Mouse (Mus musculus) left cerebral cortex, postnatal 14 days (tissue): Measurements from ENCODE around the gene Dad1. TPM values are rescaled to one million over a fixed set of nuclear protein-coding genes. Genes with fewer than 3 reads are reported as not detected.

ENCODE experiments used
- DNase-seq, 2 experiments: peaks; one replicate each; pipeline ENCODE4 v3.0.0; 2021 to 2022; ENCODE audit warnings: low spot score in 2 of 2, mixed read lengths in 1 of 2
- intact Hi-C: fragments of 180-260 bp; cut with DNase I; formaldehyde crosslinking; loops from one replicate; pipeline ENCODE4 v1.15.1; 2025
- total RNA-seq, 2 experiments: library from RNA; stranded (reverse); gene quantifications; 2 replicates each; pipeline ENCODE4 v1.2.3; 2021

Gene Dad1
- total RNA-seq, 2 experiments from 2014 or later: 118 to 127 TPM

- intact Hi-C loops: no loop called here
- no peak for DNase-seq
These were observed 40.2 kb downstream of the Dad1 start for GRCm38 (mm10) chr14:54213734-54214133.

DNA sequence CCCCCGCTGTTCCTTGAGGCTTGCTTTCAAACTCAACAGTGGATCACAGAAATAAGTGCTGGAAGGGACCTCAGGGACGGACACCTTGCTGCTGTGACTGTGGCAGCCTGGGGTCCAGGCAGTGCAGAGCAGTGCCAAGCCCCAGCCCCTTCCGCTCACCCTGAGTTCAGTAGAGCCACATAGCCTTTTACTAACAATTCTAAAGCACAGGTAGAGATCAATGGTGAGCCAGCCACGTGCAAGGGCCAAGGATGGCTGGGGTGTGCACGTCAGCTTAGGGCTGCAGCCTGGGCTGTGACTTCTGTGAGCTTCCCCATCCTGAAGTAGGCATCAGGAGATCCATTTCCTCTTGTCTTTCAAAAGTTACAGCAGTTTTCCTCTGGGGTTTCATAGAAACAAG, 42.1 kb downstream of the Dad1 start:
- DNase-seq: no peak
- intact Hi-C loops: no loop called here

- intact Hi-C loops: no loop called here
- no peak for DNase-seq
These were observed 42.7 kb downstream of the Dad1 start for GRCm38 (mm10) chr14:54211199-54211598.

DNA sequence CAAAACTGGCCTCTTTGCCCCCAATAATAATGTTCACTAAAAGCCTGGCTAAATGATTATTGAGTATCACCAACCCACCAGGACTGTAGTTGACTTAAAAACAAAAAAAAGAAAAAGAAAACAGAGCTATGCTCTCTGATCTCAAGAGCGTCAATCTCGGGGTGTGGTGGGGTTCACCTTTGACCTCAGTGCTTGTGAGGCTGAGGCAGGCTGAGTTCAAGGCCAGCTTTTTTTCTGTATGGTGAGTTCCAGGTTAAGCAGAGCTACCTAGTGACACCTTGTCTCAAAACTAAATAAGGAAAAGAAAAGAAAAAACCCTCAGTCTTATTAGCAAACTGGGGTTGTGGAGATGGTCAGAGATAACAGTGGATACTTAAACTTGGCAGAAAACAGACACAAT, 43.5 kb downstream of the Dad1 start:
- intact Hi-C loops: no loop called here
- no peak for DNase-seq

- DNase-seq: no peak
- intact Hi-C loops: no loop called here
These were observed 44.0 kb downstream of the Dad1 start for GRCm38 (mm10) chr14:54209932-54210331.

GRCm38 (mm10) chr14:54208741-54209140, 45.2 kb downstream of the Dad1 start:
- intact Hi-C loops: no loop called here
- no peak for DNase-seq

- intact Hi-C loops: no loop called here
- no peak for DNase-seq
These were observed 46.0 kb downstream of the Dad1 start for GRCm38 (mm10) chr14:54207924-54208323.

GRCm38 (mm10) chr14:54206750-54207550, 47.0 kb downstream of the Dad1 start:
- DNase-seq: no peak
- intact Hi-C loops: no loop called here

GRCm38 (mm10) chr14:54206309-54206708, 47.6 kb downstream of the Dad1 start:
- intact Hi-C loops: no loop called here
- DNase-seq: no peak

DNA sequence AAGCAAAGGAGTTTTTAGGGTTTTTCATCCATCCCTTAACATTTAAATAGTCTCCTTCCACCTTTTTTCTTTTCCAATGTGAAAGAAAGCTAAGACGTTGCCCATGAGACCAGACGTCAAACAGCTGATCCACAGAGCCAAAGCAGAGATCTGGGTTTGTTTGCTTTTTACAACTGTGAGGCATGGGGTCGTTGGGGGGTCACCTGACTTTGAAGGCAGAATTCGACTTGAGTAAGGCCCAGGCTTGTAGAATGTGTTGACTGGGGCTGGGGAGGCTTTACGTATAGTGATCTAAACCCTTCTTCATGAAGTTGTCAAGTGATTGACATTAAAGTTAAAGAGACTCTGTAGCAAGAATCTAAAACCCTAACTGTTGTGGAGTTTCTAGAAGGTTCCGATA, 48.0 kb downstream of the Dad1 start:
- intact Hi-C loops: no loop called here

DNA sequence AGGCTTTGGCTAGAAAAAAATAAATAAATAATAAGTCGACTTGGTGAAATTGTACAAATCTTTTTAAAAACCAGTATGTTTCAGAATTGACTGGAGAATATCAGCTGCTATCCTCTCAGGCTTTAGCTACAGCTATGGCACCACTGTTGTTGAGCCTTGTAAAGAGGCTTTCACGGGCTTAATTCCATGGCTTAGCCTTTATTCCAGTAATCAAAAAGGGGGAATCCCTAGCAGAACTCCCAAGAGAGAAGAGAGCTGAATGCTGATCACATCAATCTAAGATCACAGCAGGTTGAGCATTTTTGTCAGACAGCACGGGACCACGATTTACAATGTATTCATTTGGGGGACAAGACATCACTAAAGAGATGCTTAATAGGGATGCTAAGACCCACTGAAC, 49.1 kb downstream of the Dad1 start:
- intact Hi-C loops: no loop called here
- no peak for DNase-seq

More for the DNA sequence above, 48.0 kb downstream of the Dad1 start:
- DNase-seq: no peak

DNA sequence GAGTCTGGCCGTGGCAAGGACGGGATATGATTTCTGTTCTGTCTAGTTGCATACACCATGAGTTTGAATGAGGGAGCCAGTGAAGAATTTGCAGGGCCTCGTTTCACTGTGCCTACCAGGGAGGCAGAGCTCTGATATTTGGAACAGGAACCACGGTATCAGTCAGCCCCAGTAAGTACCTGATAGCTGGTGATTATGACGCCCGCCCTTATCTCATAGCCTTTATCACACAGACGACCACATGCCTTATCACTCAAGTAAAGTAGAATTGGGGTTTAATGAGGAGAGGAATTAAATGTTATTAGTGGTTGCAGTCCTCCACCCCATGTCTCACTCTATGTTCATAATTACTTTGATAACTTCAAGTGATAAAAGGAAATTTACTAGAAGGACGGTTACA, 49.6 kb downstream of the Dad1 start:
- no peak for DNase-seq
- intact Hi-C loops: no loop called here

DNA sequence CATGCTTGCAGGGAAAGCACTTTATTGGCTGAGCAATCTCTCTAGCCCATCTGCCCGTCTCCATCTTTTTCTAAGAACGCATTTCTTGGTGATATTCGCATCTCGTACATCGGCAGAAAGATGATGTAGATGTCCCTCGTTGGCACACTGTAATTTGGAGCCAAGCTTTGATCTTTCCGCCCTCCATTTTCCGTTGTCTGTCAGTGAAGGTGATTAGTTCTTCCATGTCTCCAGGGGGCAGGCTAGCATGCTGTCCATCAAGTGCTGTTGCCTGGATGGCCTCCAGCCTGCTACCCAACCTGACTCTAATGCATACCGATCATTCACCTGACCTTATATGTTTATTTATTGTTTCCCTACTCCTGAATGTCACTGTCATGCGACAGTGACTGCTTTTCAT, 50.1 kb downstream of the Dad1 start:
- intact Hi-C loops: no loop called here
- DNase-seq: no peak

DNA sequence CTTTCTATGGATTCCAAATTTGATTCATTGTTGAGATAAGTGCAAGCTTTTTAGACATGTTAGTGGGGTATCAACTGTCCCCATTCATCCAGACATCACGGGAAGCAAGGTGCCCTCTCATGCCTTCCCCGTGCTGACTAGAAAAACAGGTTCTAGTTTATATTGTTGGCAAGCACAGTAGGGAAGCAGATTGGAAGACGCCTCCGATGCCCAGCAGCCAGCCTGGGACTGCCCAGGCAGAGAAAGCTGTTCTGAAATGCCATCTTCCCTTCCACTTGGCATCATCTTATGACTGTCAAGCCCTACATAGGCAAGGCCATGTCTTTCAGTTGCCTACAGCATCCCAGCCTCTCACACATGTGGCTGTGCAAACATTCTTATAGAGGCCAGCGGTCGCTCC, 50.7 kb downstream of the Dad1 start:
- intact Hi-C loops: no loop called here
- DNase-seq: no peak

- intact Hi-C loops: no loop called here
- no peak for DNase-seq
These were observed 53.5 kb downstream of the Dad1 start for GRCm38 (mm10) chr14:54200363-54200762.

DNA sequence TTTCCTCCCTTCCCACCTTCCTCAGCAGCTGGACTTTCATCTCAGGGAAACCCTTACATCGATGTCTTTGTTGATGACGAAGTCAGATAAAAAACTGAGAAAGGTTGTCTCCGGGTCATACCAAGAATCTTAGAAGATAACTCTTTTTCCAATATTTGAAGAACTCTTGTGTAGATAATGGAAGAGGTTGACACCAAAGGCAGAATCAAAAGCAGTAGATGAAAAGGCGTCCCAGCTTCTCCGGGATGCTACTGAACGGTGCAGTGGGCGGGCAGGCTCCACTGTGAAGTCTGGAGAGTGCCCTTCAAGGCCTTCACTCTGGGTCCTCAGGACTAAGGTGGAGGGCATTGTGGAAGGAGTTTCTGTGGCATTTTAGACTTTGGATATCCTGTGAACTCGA, 54.2 kb downstream of the Dad1 start:
- no peak for DNase-seq
- intact Hi-C loops: no loop called here

GRCm38 (mm10) chr14:54197740-54198139, 56.2 kb downstream of the Dad1 start:
- no peak for DNase-seq
- intact Hi-C loops: no loop called here

DNA sequence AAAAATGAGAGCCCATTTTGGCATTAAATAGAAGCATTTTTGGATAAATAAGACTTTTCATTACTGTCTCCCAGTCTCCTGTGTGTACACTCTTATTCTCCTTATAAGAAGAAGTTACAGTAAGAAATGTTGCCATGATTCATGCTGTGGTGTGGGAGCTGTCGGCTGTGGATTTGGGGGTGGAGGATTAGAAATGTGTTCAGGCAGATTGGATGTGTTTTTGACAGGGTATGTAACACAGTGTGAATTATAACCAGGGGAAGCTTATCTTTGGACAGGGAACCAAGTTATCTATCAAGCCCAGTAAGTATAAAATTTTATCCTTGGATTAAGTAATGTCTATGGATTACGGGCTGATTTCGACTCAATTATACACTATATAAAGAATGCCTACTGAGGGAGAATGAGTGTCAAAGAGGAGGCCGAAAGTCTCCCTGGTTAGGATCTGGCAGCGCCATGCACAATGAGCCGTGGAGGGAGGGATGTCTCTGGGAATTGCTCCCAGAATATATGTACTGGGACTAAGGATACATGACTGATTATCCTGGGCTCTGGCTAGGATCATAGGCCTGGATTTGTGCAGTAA, 58.0 kb downstream of the Dad1 start:
- intact Hi-C loops: no loop called here
- DNase-seq: peak; percentile 25 to 53

DNA sequence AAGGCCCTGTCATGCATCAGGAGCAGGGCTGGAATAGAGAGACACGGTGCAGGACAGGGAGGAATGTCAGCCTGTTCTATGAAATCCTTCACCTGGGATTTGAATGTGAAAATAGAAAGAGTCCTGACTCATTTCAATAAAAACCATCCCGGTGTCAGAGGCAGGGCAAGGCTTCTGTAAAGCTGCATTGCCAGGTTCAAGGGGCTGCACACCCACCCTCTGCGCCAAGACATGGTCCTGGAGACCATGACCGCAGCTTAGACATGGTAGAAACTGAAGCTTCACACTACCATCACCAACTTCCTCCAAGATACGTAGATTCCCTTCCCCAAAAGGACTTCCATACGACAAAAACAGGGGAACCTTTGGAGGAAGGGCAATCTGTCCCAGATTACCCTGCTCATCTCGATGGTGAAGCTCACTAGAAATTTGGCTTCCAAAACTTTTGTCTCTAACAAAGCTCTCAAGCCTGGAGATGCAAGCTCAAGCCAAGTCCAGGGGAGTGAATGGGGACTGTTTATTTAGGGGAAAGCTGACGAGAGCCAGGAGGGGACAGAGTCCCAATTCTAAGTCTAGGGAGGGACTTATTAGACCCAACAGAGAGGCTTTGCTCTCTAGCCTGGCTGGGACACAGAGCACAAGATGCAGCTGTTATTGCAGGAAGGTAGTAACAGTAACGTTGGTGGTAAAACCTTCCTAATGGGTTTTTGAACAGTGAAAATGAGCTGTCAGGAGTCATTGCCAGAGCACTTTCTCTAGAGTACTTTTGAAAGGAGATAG, 60.4 kb downstream of the Dad1 start:
- DNase-seq: no peak

GRCm38 (mm10) chr14:54192462-54192847, 61.4 kb downstream of the Dad1 start:
- intact Hi-C loops: no loop called here
- peak; percentile 30 to 38 for DNase-seq

More for the DNA sequence above, 60.4 kb downstream of the Dad1 start:
- intact Hi-C loops: no loop called here
